Mouse (Mus musculus): ENCODE results near the gene Ino80e.

DNA sequence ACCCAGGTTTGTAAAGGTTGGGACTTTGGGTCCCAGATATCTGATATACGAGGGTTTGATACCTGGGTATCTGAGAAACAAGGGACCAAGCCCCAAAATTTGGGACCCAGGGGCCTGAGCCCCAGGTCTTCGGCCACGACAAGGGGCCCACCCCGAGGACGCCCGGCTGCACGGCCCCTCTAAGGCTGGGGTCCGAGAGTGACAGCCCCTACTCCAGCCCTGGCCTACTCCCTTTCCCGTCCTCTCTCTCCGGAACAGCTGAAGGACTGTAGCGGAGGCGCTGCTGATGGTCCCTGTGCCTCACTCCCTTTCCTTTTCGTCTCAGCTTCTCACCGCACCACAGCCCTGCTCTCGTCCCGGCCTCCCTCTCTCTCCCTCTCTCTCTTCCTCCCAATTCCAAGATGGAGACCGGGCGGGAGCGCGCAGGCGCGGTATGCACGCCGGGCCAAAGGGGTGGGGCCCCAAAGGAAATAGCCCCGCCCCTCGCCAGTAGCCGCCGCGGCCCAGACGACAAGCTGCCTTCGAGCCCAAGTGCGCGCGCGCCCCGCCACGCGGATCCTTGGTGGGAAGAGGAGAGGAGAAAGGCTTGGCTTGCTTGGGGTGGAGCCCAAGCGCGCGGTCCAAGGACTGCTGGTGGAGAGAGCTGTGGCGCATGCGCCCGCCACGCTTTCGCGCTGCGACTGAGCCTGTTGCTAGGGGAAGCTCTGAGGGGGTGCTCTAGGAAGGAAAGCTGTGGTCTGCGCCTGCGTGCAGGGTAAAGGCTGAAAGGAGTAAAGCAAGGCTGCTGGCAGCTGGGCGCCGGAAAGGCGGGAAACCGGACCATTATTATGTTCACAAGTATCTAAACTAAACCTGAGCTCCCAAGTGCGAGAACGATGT, 22.3 kb upstream of the Ino80e start, which contains the start of gene Taok2:
- no peak for TF ChIP-seq CTCF (IDR thresholded peaks at IDR 0.05; ENCODE audit: insufficient read depth, low read depth, low read length)
- TF ChIP-seq POLR2A (IDR thresholded peaks at IDR 0.05; ENCODE audit: insufficient read depth, low read depth, low read length), result peak; percentile 97

All from olfactory bulb, adult 2 months (tissue).